Mouse (Mus musculus): ENCODE data around the gene Gm49336.

Gene Gm49336

DNA sequence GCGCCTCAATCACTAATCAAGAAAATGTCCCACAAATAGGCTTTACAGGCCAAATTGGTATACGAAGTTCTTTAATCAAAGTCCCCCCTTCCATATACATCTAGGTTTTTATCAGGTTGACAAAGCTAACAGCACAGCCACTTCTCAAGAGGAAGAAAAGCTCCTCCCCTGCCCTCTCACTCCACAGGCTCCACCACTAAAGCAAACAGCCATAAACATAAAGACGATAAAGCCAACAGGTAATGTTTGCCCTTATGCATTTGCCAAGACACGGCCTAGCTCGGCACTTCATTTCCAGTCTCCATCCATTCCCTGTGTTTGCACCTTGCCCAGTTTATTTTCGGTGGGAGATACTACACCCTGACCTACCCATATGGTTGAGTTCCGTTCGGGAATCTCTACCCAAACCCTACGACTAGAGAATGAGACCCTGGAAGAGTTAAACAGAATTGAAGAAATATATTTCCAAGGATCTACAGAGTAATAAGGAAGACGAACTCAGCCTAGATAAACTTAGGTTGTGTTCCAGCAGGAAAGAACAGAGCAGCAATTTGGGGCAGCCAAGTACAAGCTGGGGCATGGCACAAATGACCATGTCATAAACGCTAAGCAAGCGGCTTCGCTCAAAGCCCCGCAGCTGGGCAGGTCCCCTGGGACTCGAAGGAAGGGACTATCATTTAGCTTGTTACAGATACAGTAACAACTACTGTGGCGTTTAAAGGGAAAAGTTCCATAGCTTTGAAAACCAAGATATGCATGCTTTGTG is 80.3 kb downstream of the Gm49336 start:
- no peak for ATAC-seq (ENCODE audit: insufficient number of reproducible peaks, low FRiP score, low TSS enrichment)

DNA sequence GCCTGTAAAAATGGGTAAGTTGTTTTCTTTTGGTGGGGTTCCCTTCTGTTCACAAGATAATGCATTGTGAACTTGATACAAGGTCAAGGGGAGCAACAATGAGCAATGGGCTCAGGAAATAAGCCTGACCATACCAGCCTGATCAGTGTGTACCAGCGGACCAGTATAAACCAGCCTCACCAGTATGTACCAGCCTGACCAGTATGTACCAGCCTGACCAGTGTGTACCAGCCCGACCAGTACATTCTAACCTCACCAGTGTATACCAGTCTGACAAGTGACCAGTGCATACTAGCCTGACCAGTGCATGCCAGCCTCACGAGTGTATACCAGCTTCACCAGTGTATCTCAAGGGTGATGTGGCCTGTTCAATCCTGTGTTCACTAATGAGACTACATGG is 87.9 kb downstream of the Gm49336 start:
- ATAC-seq (ENCODE audit: insufficient number of reproducible peaks, low FRiP score, low TSS enrichment): no peak
